Mouse (Mus musculus) embryonic facial prominence, embryonic 15.5 days (tissue): ENCODE results near the gene Galnt14. TPM values are rescaled to one million over a fixed set of nuclear protein-coding genes. Genes with fewer than 3 reads are reported as not detected.

Experiments used
- ATAC-seq: fragments of 200-750 bp; cut with Nextera tagmentation; 2 replicates; pipeline ENCODE4 v1.8.0; 2017; ENCODE audit warnings: low read depth, moderate TSS enrichment; ENCODE audit not compliant: insufficient number of reproducible peaks, low FRiP score, low TSS enrichment
- H3K27ac ChIP-seq: fragments of 300-500 bp; sonication (generic); replicated peaks from 2 replicates; pipeline ENCODE4 v1.5.1; 2015; ENCODE audit warnings: mild to moderate bottlenecking, inconsistent platforms
- H3K27me3 ChIP-seq: fragments of 300-500 bp; sonication (generic); 2 replicates; pipeline ENCODE4 v1.6.1; 2015; ENCODE audit warnings: inconsistent platforms
- H3K36me3 ChIP-seq: fragments of 300-500 bp; sonication (generic); 2 replicates; pipeline ENCODE4 v1.6.1; 2015; ENCODE audit warnings: mild to moderate bottlenecking, inconsistent platforms
- H3K4me1 ChIP-seq: fragments of 300-500 bp; sonication (generic); 2 replicates; pipeline ENCODE4 v1.6.1; 2015; ENCODE audit warnings: inconsistent platforms
- H3K4me2 ChIP-seq: fragments of 300-500 bp; sonication (generic); replicated peaks from 2 replicates; pipeline ENCODE4 v1.6.1; 2015; ENCODE audit warnings: mild to moderate bottlenecking, inconsistent platforms
- H3K4me3 ChIP-seq: fragments of 300-500 bp; sonication (generic); replicated peaks from 2 replicates; pipeline ENCODE4 v1.5.1; 2015; ENCODE audit warnings: mild to moderate bottlenecking, inconsistent platforms
- H3K9ac ChIP-seq: fragments of 300-500 bp; sonication (generic); 2 replicates; pipeline ENCODE4 v1.6.1; 2015; ENCODE audit warnings: inconsistent platforms
- H3K9me3 ChIP-seq: fragments of 300-500 bp; sonication (generic); replicated peaks from 2 replicates; pipeline ENCODE4 v1.6.1; 2016; ENCODE audit warnings: inconsistent platforms
- WGBS: fragments of 180-500 bp; shearing (Covaris S2); methylation state at CpG from one replicate; pipeline ENCODE4 v1.1.7; 2015; 5-methylcytosine and 5-hydroxymethylcytosine counted together
- polyA plus RNA-seq: library from polyadenylated mRNA; unstranded; fragments of >200 nt; fragmentation: Nextera tagmentation; extraction: Ambion mirVana; gene quantifications from 2 replicates; pipeline ENCODE4 v1.2.1, GENCODE M21; 2015

Galnt14 gene
- polyA plus RNA-seq, 1 experiment from 2014 or later = 9.0 TPM

DNA sequence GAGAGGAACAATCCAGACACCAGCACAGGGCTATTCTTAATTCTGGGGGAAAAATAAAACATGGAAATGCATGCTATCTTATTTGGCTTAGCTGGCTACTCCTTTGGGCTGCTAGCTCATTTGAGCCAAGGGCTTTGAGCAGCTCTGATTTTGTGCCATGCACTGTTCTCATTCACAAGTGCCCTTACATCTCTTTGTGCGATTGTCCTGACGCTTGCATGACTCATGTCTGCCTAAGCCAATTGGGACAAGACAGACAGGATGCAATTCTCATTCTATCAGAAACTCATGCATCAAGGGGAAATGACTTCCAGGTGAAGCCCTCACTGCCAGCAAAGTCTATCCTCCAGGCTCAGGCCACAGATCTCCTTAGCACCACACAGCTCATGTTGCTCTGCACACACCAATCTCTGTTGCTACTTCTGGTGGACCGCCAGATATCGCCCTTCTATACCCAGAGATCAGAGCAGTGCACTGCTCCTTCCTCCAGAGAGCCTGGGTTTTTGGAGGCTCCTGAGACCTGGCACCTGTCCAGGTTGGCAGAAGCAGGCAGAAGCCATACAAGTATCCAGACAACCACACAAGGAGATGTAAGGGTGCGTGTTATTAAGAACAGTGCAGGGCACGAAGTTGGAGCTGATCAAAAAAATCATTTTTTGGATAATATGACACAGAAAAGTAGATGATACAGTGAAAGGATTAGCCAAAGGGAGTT, 51.4 kb downstream of the Galnt14 start:
- no peak overlapping the region for H3K9ac ChIP-seq
- no peak for ATAC-seq
- no peaks in the 10 kb centered on the region for H3K9me3 ChIP-seq
- H3K36me3 ChIP-seq = no peaks in the 10 kb centered on the region
- 61% methylated on average over 6 of the region's 6 CpGs for WGBS
- no peak overlapping the region for H3K4me3 ChIP-seq
- no peaks in the 10 kb centered on the region; the same call in 1 of the 2 replicates for H3K27me3 ChIP-seq
- H3K27ac ChIP-seq = no peak overlapping the region
- no peak overlapping the region for H3K4me2 ChIP-seq
- H3K4me1 ChIP-seq = no peaks in the 10 kb centered on the region

GRCm38 (mm10) chr17:73656373-73656772, 53.9 kb downstream of the Galnt14 start:
- Histone ChIP-seq H3K27me3 (no peaks in the 10 kb centered on the region; the same call in 1 of the 2 replicates), H3K9me3 (no peaks in the 10 kb centered on the region), H3K9ac (no peak overlapping the region), H3K4me3 (no peak overlapping the region), H3K27ac (no peak overlapping the region), H3K4me1 (no peaks in the 10 kb centered on the region), H3K4me2 (no peak overlapping the region), H3K36me3 (no peaks in the 10 kb centered on the region)
- ATAC-seq = no peak
- WGBS = 88% methylated on average over 3 of the region's 3 CpGs

GRCm38 (mm10) chr17:73654261-73654660, 56.0 kb downstream of the Galnt14 start:
- 34% methylated on average over 5 of the region's 5 CpGs for WGBS
- H3K9ac ChIP-seq = no peak overlapping the region
- no peak for ATAC-seq

GRCm38 (mm10) chr17:73649371-73649770, 60.9 kb downstream of the Galnt14 start:
- Histone ChIP-seq H3K27ac (no peak overlapping the region), H3K4me3 (no peak overlapping the region), H3K9ac (no peak overlapping the region), H3K36me3 (no peaks in the 10 kb centered on the region), H3K27me3 (no peaks in the 10 kb centered on the region), H3K4me1 (no peaks in the 10 kb centered on the region), H3K4me2 (no peak overlapping the region), H3K9me3 (no peaks in the 10 kb centered on the region)
- ATAC-seq = no peak
- WGBS = 76% methylated on average over 6 of the region's 6 CpGs

More at GRCm38 (mm10) chr17:73654261-73654660, 56.0 kb downstream of the Galnt14 start:
- Histone ChIP-seq H3K9me3 (no peaks in the 10 kb centered on the region), H3K27ac (no peak overlapping the region), H3K36me3 (no peaks in the 10 kb centered on the region), H3K4me3 (no peak overlapping the region), H3K27me3 (no peaks in the 10 kb centered on the region), H3K4me1 (no peaks in the 10 kb centered on the region), H3K4me2 (no peak overlapping the region)

GRCm38 (mm10) chr17:73641676-73642075, 68.6 kb downstream of the Galnt14 start:
- Histone ChIP-seq H3K4me2 (no peak overlapping the region), H3K4me3 (no peak overlapping the region), H3K36me3 (no peaks in the 10 kb centered on the region), H3K9ac (no peak overlapping the region), H3K27me3 (no peaks in the 10 kb centered on the region), H3K27ac (no peak overlapping the region), H3K9me3 (no peaks in the 10 kb centered on the region), H3K4me1 (no peaks in the 10 kb centered on the region)
- WGBS = 88% methylated on average over 7 of the region's 7 CpGs
- no peak for ATAC-seq

DNA sequence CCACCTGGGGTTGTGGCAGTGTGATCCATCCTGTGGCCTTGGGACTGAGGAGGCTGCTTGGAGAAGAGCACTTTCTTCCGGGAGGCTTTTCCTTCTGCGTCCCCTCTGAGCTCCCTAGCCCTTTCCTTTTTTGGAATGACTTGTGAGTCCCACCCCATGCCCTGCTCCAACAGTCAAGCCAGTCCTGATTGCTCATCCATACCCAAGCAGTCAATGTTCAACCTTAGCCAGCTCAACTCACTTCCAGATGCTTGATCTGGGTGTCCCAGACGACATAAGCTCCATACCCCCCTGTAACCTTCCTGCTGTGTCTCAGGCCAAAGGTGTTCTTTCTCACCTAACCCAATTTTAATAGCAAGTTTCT, 70.2 kb downstream of the Galnt14 start:
- Histone ChIP-seq H3K27ac (no peak overlapping the region), H3K4me3 (no peak overlapping the region), H3K27me3 (no peaks in the 10 kb centered on the region), H3K4me2 (no peak overlapping the region), H3K36me3 (no peaks in the 10 kb centered on the region), H3K9me3 (no peaks in the 10 kb centered on the region), H3K4me1 (no peaks in the 10 kb centered on the region), H3K9ac (no peak overlapping the region)
- WGBS = 60% methylated on average over 3 of the region's 3 CpGs
- no peak for ATAC-seq

GRCm38 (mm10) chr17:73639401-73640116, 70.7 kb downstream of the Galnt14 start:
- 34% methylated on average over 6 of the region's 6 CpGs for WGBS
- H3K4me3 ChIP-seq = no peak overlapping the region
- H3K36me3 ChIP-seq = no peaks in the 10 kb centered on the region
- H3K4me2 ChIP-seq = no peak overlapping the region
- no peak overlapping the region for H3K27ac ChIP-seq
- H3K9me3 ChIP-seq = no peaks in the 10 kb centered on the region
- no peak overlapping the region for H3K9ac ChIP-seq
- H3K4me1 ChIP-seq = no peaks in the 10 kb centered on the region
- no peak for ATAC-seq
- no peaks in the 10 kb centered on the region for H3K27me3 ChIP-seq

GRCm38 (mm10) chr17:73636988-73637387, 73.3 kb downstream of the Galnt14 start:
- no peak overlapping the region for H3K4me2 ChIP-seq
- no peak for ATAC-seq
- H3K36me3 ChIP-seq = no peaks in the 10 kb centered on the region
- H3K27me3 ChIP-seq = no peaks in the 10 kb centered on the region
- H3K4me3 ChIP-seq = no peak overlapping the region
- no peaks in the 10 kb centered on the region for H3K4me1 ChIP-seq
- no peak overlapping the region for H3K27ac ChIP-seq
- WGBS = 89% methylated on average over 5 of the region's 5 CpGs
- no peak overlapping the region for H3K9ac ChIP-seq
- no peaks in the 10 kb centered on the region for H3K9me3 ChIP-seq

- no peak overlapping the region for H3K9ac ChIP-seq
- no peaks in the 10 kb centered on the region for H3K27me3 ChIP-seq
- H3K27ac ChIP-seq = no peak overlapping the region
- no peaks in the 10 kb centered on the region for H3K36me3 ChIP-seq
- H3K4me1 ChIP-seq = no peaks in the 10 kb centered on the region
- WGBS = 62% methylated on average over 2 of the region's 2 CpGs
- H3K9me3 ChIP-seq = no peaks in the 10 kb centered on the region
- ATAC-seq = no peak
- H3K4me2 ChIP-seq = no peak overlapping the region
- H3K4me3 ChIP-seq = no peak overlapping the region
Measured at GRCm38 (mm10) chr17:73634896-73635295, 75.4 kb downstream of the Galnt14 start.

DNA sequence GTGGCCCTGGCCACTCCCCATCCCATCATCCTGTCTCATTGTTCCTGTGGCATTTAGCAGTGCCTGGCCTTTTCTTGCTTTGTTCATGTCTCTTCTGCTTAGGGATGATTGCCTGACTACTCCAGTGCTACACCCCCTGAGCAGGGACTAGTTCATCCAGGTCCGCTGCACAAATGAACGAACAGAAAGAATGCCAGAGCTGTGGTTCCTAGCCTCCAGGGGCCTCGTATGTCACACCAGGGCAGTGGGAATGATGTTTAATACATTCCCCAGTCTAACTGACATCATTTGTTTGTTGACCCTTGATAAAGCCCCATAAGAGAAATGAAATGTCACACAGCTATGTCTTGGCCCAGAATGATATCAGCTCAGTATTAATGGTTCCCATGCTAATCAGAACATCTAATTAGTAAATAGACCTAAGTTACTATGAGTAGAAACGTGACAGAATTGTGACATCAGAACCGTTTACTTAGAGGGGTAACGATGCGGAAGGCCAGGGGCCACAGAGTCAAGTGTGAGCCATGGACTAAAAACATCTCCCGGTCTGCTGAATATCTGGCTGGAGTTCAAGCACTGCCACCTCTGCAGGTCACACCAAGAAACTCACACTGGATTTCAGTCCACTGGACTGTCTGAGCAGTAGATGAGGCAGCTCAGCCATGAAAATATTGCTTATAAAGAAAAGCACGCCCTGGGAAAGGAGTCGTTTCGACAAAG, 76.1 kb downstream of the Galnt14 start:
- H3K27me3 ChIP-seq = no peaks in the 10 kb centered on the region
- no peaks in the 10 kb centered on the region for H3K9me3 ChIP-seq
- no peaks in the 10 kb centered on the region for H3K4me1 ChIP-seq
- H3K36me3 ChIP-seq = no peaks in the 10 kb centered on the region
- H3K4me3 ChIP-seq = no peak overlapping the region
- 74% methylated on average over 11 of the region's 11 CpGs for WGBS
- no peak overlapping the region for H3K4me2 ChIP-seq
- no peak for ATAC-seq
- no peak overlapping the region for H3K27ac ChIP-seq
- no peak overlapping the region for H3K9ac ChIP-seq

- WGBS = 88% methylated on average over 14 of the region's 14 CpGs
- no peak for ATAC-seq
- no peak overlapping the region for H3K9ac ChIP-seq
Measured at GRCm38 (mm10) chr17:73628263-73628914, 81.9 kb downstream of the Galnt14 start.

More at GRCm38 (mm10) chr17:73628263-73628914, 81.9 kb downstream of the Galnt14 start:
- H3K27ac ChIP-seq = no peak overlapping the region
- no peak overlapping the region for H3K4me2 ChIP-seq
- no peaks in the 10 kb centered on the region for H3K4me1 ChIP-seq
- H3K4me3 ChIP-seq = no peak overlapping the region
- H3K9me3 ChIP-seq = no peaks in the 10 kb centered on the region
- H3K36me3 ChIP-seq = no peaks in the 10 kb centered on the region
- no peaks in the 10 kb centered on the region for H3K27me3 ChIP-seq
